Mouse (Mus musculus) kidney, adult 2 months (tissue): ENCODE measurements around the gene Arhgef7.

ENCODE experiments used
- CTCF ChIP-seq: fragments of 200-500 bp; conservative IDR thresholded peaks from 2 replicates; pipeline ENCODE4 v1.5.1; 2011; ENCODE audit warnings: low read depth, mild to moderate bottlenecking, control low read depth, low read length, moderate library complexity, mixed read lengths; ENCODE audit not compliant: insufficient read depth, insufficient read length
- POLR2A ChIP-seq: fragments of 200-500 bp; IDR thresholded peaks from one replicate; pipeline ENCODE4 v1.6.1; 2011; ENCODE audit warnings: low read depth, low read length, control low read depth

- TF ChIP-seq CTCF, result no peak
- no peak for TF ChIP-seq POLR2A
Measured at GRCm38 (mm10) chr8:11701428-11701827, 26.1 kb upstream of the Arhgef7 start.
